Mouse (Mus musculus) heart, embryonic 13.5 days (tissue): ENCODE measurements around the gene Alg5. TPM values are rescaled to one million over a fixed set of nuclear protein-coding genes. Genes with fewer than 3 reads are reported as not detected.
A peak's percentile ranks its signal among the peaks of the same experiment; 100 is the strongest.
"Not testable (repeated sequence)": the region's sequence is repeated elsewhere in the genome, so short reads cannot be mapped to it uniquely, and the experiment has no call there.

ENCODE experiments used
- ATAC-seq: fragments of 200-750 bp; cut with Nextera tagmentation; 2 replicates; pipeline ENCODE4 v1.8.0; 2017; ENCODE audit warnings: moderate TSS enrichment; ENCODE audit not compliant: insufficient number of reproducible peaks, low FRiP score, low TSS enrichment; ENCODE audit errors: extremely low read depth
- H3K27ac ChIP-seq: fragments of 300-500 bp; sonication (generic); replicated peaks from 2 replicates; pipeline ENCODE4 v1.5.1; 2015; ENCODE audit warnings: moderate library complexity, mild to moderate bottlenecking, inconsistent platforms
- H3K27me3 ChIP-seq: fragments of 300-500 bp; sonication (generic); replicated peaks from 2 replicates; pipeline ENCODE4 v1.6.1; 2015; ENCODE audit warnings: mild to moderate bottlenecking, inconsistent platforms
- H3K36me3 ChIP-seq: fragments of 300-500 bp; sonication (generic); 2 replicates; pipeline ENCODE4 v1.6.1; 2015; ENCODE audit warnings: mild to moderate bottlenecking, inconsistent platforms
- H3K4me1 ChIP-seq: fragments of 300-500 bp; sonication (generic); 2 replicates; pipeline ENCODE4 v1.6.1; 2015; ENCODE audit warnings: inconsistent platforms
- H3K4me2 ChIP-seq: fragments of 300-500 bp; sonication (generic); 2 replicates; pipeline ENCODE4 v1.6.1; 2015; ENCODE audit warnings: inconsistent platforms, mild to moderate bottlenecking, moderate library complexity
- H3K4me3 ChIP-seq: fragments of 300-500 bp; sonication (generic); 2 replicates; pipeline ENCODE4 v1.5.1; 2015; ENCODE audit warnings: moderate library complexity, mild to moderate bottlenecking, inconsistent platforms
- H3K9ac ChIP-seq: fragments of 300-500 bp; sonication (generic); 2 replicates; pipeline ENCODE4 v1.6.1; 2015; ENCODE audit warnings: inconsistent platforms, mild to moderate bottlenecking, moderate library complexity
- H3K9me3 ChIP-seq: fragments of 300-500 bp; sonication (generic); 2 replicates; pipeline ENCODE4 v1.6.1; 2016; ENCODE audit warnings: inconsistent platforms
- WGBS: fragments of 180-500 bp; shearing (Covaris S2); methylation state at CpG from one replicate; pipeline ENCODE4 v1.1.7; 2015; ENCODE audit warnings: mixed read lengths; 5-methylcytosine and 5-hydroxymethylcytosine counted together
- polyA plus RNA-seq: library from polyadenylated mRNA; unstranded; fragments of >200 nt; fragmentation: Nextera tagmentation; extraction: Ambion mirVana; gene quantifications from 2 replicates; pipeline ENCODE4 v1.2.1, GENCODE M21; 2015

Alg5 gene
- polyA plus RNA-seq: 33.7 and 35.1 TPM in 2 replicates

GRCm38 (mm10) chr3:54735247-54736046 is at the start of gene Alg5, which contains the start of gene Exosc8:
Alg5 (plus strand) TSS chr3:54735539.
Exosc8 (minus strand) TSS chr3:54735393.
- no peaks in the 10 kb centered on the region for H3K27me3 ChIP-seq
- WGBS: under 1% methylated on average over 64 of the region's 65 CpGs

GRCm38 (mm10) chr3:54687245-54687644 is 48.1 kb upstream of the Alg5 start:
- Histone ChIP-seq H3K4me2 (no peak overlapping the region), H3K27me3 (no peaks in the 10 kb centered on the region), H3K36me3 (no peaks in the 10 kb centered on the region), H3K9me3 (no peaks in the 10 kb centered on the region), H3K4me1 (no peaks in the 10 kb centered on the region), H3K4me3 (no peak overlapping the region), H3K9ac (no peak overlapping the region), H3K27ac (no peak overlapping the region)
- WGBS: 69% methylated on average over 2 of the region's 2 CpGs
- no peak for ATAC-seq

More at GRCm38 (mm10) chr3:54735247-54736046, at the start of gene Alg5, which contains the start of gene Exosc8:
- Histone ChIP-seq H3K4me3 (peak within 1 kb of the TSS; percentile 94), H3K9ac (peak within 1 kb of the TSS; percentile 99), H3K4me2 (peak within 1 kb of the TSS; percentile 88), H3K36me3 (peaks cover 52% of the 10 kb centered on the region), H3K9me3 (no peaks in the 10 kb centered on the region), H3K4me1 (peaks cover 25% of the 10 kb centered on the region), H3K27ac (peak within 1 kb of the TSS; percentile 100)
- ATAC-seq: peak; percentile 88

DNA sequence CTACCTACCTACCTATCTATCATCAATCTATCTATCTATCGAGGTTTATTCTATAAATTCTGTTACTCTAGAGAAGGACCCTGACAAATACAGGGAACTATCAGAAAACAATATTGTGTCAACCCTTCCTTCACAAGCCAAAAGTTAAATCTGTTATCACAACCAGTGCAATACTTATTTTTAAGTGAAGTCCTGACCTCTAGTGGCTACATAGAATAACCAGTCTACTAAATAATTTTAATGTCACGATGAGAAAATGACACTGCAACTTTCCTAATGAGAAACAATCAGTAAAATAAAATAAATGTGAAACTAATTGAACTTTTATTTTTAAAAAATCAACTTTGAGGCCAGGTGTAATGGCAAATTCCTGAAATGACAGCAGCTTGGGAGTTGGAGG is 46.2 kb upstream of the Alg5 start:
- Histone ChIP-seq H3K9ac (no peak overlapping the region), H3K36me3 (no peaks in the 10 kb centered on the region), H3K4me3 (no peak overlapping the region), H3K4me2 (no peak overlapping the region), H3K27ac (no peak overlapping the region), H3K27me3 (no peaks in the 10 kb centered on the region), H3K4me1 (no peaks in the 10 kb centered on the region), H3K9me3 (no peaks in the 10 kb centered on the region)
- 45% methylated on average over 2 of the region's 2 CpGs for WGBS
- no peak for ATAC-seq

DNA sequence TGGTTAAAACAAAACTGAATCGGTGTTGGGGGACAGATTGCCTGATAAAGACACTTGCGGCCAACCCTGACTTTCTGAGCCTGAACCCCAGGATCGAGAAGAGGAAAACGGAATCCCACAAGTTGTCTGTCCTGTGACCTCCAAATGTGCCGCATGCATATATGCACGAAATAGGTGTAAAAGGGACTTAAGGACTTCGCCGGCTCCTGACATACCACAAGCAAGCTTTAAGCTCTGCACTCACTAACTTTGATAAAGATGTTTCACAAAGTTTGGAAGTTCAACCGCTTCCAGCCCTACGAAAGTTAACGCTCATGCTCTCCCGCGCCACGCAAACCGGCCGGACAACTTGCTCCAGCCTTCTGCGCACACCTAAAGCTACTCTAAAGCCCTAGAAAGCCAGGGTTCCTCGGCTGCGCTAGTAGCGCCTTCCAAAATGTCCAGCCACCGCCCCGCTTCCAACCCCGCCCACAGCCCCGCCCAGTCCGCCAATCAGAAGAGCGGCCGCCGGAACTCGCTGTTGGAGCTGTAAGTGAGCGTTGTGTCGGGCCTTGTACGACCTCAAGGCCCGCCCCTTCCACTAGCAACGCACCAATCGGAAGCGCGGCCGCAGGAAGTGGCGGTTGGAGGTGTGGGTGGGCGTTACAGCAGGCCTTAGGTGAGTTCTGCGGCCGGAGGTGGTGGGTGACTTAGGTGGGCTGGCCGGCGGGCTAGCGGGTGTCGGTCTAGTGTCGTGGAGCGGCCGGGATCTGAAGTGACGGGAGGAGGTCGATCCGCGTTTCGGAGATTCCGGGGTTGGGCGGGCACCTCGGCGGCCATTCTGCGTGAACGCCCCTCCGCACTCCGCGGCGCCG is 42.9 kb upstream of the Alg5 start, which contains the start of gene Supt20:
Supt20 (plus strand) TSS at position 606 of the 854 bp plus-strand sequence.
- Histone ChIP-seq H3K9me3 (no peaks in the 10 kb centered on the region), H3K4me1 (peaks cover 8% of the 10 kb centered on the region), H3K27me3 (no peaks in the 10 kb centered on the region), H3K4me2 (peak within 1 kb of the TSS; percentile 87), H3K4me3 (peak within 1 kb of the TSS; percentile 85), H3K9ac (peak within 1 kb of the TSS; percentile 89), H3K36me3 (peaks cover 27% of the 10 kb centered on the region), H3K27ac (peak within 1 kb of the TSS; percentile 94)
- WGBS: 1% methylated on average over 65 of the region's 65 CpGs
- ATAC-seq: peak; percentile 96

GRCm38 (mm10) chr3:54693056-54693415 is 42.3 kb upstream of the Alg5 start:
- Histone ChIP-seq H3K27ac (peak overlapping the region; percentile 94), H3K36me3 (peaks cover 34% of the 10 kb centered on the region), H3K9me3 (no peaks in the 10 kb centered on the region), H3K4me1 (peaks cover 8% of the 10 kb centered on the region), H3K4me3 (peak overlapping the region; percentile 85), H3K9ac (peak overlapping the region; percentile 89), H3K4me2 (peak overlapping the region; percentile 87), H3K27me3 (no peaks in the 10 kb centered on the region)
- ATAC-seq: no peak
- 1% methylated on average over 8 of the region's 8 CpGs for WGBS

DNA sequence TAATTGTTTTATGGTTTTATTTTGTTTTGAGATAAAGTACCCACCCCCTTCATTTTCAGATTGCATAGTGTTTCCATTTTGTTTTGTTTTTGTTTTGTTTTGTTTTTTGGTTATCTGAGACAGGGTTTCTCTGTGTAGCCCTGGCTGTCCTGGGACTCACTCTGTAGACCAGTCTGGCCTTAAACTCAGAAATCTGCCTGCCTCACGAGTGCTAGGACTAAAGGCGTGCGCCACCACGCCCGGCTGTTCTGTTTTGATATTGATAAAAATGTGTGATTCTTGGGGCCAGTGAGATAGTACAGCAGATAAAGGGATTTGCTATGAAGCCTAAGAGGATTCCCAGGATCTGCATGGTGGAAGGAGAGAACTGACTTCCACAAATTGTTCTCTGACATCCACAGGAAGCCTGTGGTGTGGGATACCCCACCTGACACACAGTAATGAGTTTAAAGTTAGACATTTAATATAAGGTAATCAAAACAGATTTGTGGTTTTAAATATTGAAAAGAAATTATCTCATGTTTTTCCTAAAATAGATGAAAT is 35.5 kb upstream of the Alg5 start:
- no peak overlapping the region for H3K4me2 ChIP-seq
- H3K36me3 ChIP-seq: peaks cover 91% of the 10 kb centered on the region
- H3K9me3 ChIP-seq: no peaks in the 10 kb centered on the region
- 40% methylated on average over 5 of the region's 5 CpGs for WGBS
- no peak overlapping the region for H3K4me3 ChIP-seq
- ATAC-seq: no peak; the same call in 1 of the 2 replicates
- H3K27ac ChIP-seq: no peak overlapping the region
- H3K27me3 ChIP-seq: no peaks in the 10 kb centered on the region
- peaks cover under 1% of the 10 kb centered on the region; the same call in 1 of the 2 replicates for H3K4me1 ChIP-seq
- no peak overlapping the region for H3K9ac ChIP-seq

- not testable (repeated sequence) for H3K4me3 ChIP-seq, H3K27ac ChIP-seq, H3K4me1 ChIP-seq, ATAC-seq, H3K9me3 ChIP-seq, H3K4me2 ChIP-seq, H3K9ac ChIP-seq, H3K27me3 ChIP-seq
- peaks cover 93% of the 10 kb centered on the region for H3K36me3 ChIP-seq
- 94% methylated on average over 8 of the region's 8 CpGs for WGBS
Observed at GRCm38 (mm10) chr3:54704106-54704505, 31.2 kb upstream of the Alg5 start.

DNA sequence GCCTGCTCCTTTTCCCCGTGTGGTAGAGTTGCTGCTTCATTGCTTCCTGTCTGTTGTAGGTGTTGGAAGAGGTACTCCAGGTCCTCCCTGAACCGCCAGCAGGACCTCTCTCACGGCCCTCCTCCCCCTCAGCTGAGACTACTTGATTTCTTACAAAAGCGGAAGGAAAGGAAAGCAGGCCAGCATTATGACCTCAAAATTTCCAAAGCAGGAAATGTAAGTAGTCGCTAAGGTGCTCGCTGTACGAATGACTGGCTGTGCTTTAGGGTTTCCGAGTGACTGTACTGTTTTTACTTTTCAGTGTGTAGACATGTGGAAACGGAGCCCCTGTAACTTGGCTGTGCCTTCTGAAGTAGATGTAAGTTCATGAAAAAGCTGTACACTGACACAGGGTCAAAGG is 26.4 kb upstream of the Alg5 start:
- H3K27me3 ChIP-seq: no peaks in the 10 kb centered on the region
- H3K27ac ChIP-seq: 0 out of 2 replicates have a peak overlapping the region, but pooled peaks have one; percentile 12
- H3K9me3 ChIP-seq: no peaks in the 10 kb centered on the region
- peaks cover 91% of the 10 kb centered on the region for H3K36me3 ChIP-seq
- H3K9ac ChIP-seq: no peak overlapping the region
- no peak for ATAC-seq
- H3K4me1 ChIP-seq: peaks cover 4% of the 10 kb centered on the region
- WGBS: 63% methylated on average over 9 of the region's 9 CpGs
- no peak overlapping the region for H3K4me2 ChIP-seq
- no peak overlapping the region for H3K4me3 ChIP-seq

GRCm38 (mm10) chr3:54714253-54714652 is 21.1 kb upstream of the Alg5 start, which contains the start of gene Gm21958:
Gm21958 (minus strand) TSS chr3:54714353.
- peaks cover 89% of the 10 kb centered on the region for H3K36me3 ChIP-seq
- H3K4me3 ChIP-seq: no peak within 1 kb of the TSS
- whole genome bisulfite sequencing: 86% methylated on average over 6 of the region's 6 CpGs
- H3K9ac ChIP-seq: no peak within 1 kb of the TSS
- H3K4me2 ChIP-seq: no peak within 1 kb of the TSS
- H3K27ac ChIP-seq: no peak within 1 kb of the TSS
- no peaks in the 10 kb centered on the region for H3K9me3 ChIP-seq
- ATAC-seq: no peak
- H3K4me1 ChIP-seq: no peaks in the 10 kb centered on the region
- H3K27me3 ChIP-seq: no peaks in the 10 kb centered on the region

- no peaks in the 10 kb centered on the region for H3K9me3 ChIP-seq
- H3K36me3 ChIP-seq: peaks cover 84% of the 10 kb centered on the region
- H3K9ac ChIP-seq: no peak overlapping the region
- H3K27ac ChIP-seq: no peak overlapping the region
- no peaks in the 10 kb centered on the region for H3K4me1 ChIP-seq
- ATAC-seq: no peak
- 84% methylated on average over 6 of the region's 6 CpGs for WGBS
- H3K4me2 ChIP-seq: no peak overlapping the region
- H3K4me3 ChIP-seq: no peak overlapping the region
- H3K27me3 ChIP-seq: no peaks in the 10 kb centered on the region
Observed at GRCm38 (mm10) chr3:54715461-54715860, 19.9 kb upstream of the Alg5 start.

DNA sequence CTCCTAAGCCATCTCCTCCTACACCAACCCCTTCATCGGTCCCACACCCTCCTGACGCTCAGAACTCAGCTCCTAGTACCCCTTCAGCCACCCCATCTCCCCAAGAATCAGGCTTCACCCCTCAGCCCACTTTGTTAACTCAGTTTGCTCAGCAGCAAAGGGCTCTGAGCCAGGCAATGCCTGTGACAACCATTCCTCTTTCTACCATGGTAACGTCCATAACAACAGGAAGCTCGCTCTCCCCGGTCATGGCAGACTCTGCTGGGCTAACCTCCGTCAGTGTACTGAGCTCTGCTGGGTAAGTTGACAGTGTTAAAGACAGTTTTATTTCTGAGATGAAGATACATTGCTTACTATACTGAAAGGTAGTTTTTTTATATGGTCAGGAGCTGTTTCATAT is 18.0 kb upstream of the Alg5 start:
- no peak overlapping the region for H3K27ac ChIP-seq
- H3K36me3 ChIP-seq: peaks cover 85% of the 10 kb centered on the region
- no peak for ATAC-seq
- no peak overlapping the region for H3K4me3 ChIP-seq
- no peaks in the 10 kb centered on the region for H3K9me3 ChIP-seq
- 86% methylated on average over 6 of the region's 6 CpGs for WGBS
- H3K9ac ChIP-seq: no peak overlapping the region
- no peak overlapping the region for H3K4me2 ChIP-seq
- H3K4me1 ChIP-seq: 0 out of 2 replicates have a peak, but pooled peaks cover 1% of the 10 kb centered on the region
- no peaks in the 10 kb centered on the region for H3K27me3 ChIP-seq
